Mouse (Mus musculus) hindbrain, embryonic 14.5 days (tissue): ENCODE data around the gene Adam22. TPM values are rescaled to one million over a fixed set of nuclear protein-coding genes. Genes with fewer than 3 reads are reported as not detected.
"Not testable (repeated sequence)": the region's sequence is repeated elsewhere in the genome, so short reads cannot be mapped to it uniquely, and the experiment has no call there.

ENCODE experiments used
- ATAC-seq: fragments of 200-750 bp; cut with Nextera tagmentation; 2 replicates; pipeline ENCODE4 v1.8.0; 2017; ENCODE audit warnings: moderate number of reproducible peaks, mild to moderate bottlenecking, moderate TSS enrichment, moderate library complexity; ENCODE audit not compliant: low FRiP score
- DNase-seq: peaks from one replicate; pipeline ENCODE4 v3.0.0-alpha.2; 2015; ENCODE audit warnings: low spot score
- H3K27ac ChIP-seq: fragments of 300-500 bp; sonication (generic); 2 replicates; pipeline ENCODE4 v1.5.1; 2014; ENCODE audit warnings: mild to moderate bottlenecking, moderate library complexity
- H3K27me3 ChIP-seq: fragments of 300-500 bp; sonication (generic); 2 replicates; pipeline ENCODE4 v1.6.1; 2014; ENCODE audit warnings: mild to moderate bottlenecking, low read length, mixed read lengths; ENCODE audit not compliant: control insufficient read depth, insufficient read depth
- H3K36me3 ChIP-seq: fragments of 300-500 bp; sonication (generic); replicated peaks from 2 replicates; pipeline ENCODE4 v1.6.1; 2014; ENCODE audit not compliant: control insufficient read depth, insufficient read depth
- H3K4me1 ChIP-seq: fragments of 300-500 bp; sonication (generic); replicated peaks from 2 replicates; pipeline ENCODE4 v1.6.1; 2014; ENCODE audit warnings: antibody characterized with exemption, low read length, mixed read lengths; ENCODE audit not compliant: control insufficient read depth, insufficient read depth
- H3K4me2 ChIP-seq: fragments of 300-500 bp; sonication (generic); replicated peaks from 2 replicates; pipeline ENCODE4 v1.6.1; 2014; ENCODE audit warnings: mild to moderate bottlenecking, moderate library complexity
- H3K4me3 ChIP-seq: fragments of 300-500 bp; sonication (generic); replicated peaks from 2 replicates; pipeline ENCODE4 v1.5.1; 2014; ENCODE audit warnings: mild to moderate bottlenecking, low read length
- H3K9ac ChIP-seq: fragments of 300-500 bp; sonication (generic); 2 replicates; pipeline ENCODE4 v1.6.1; 2014
- H3K9me3 ChIP-seq: fragments of 300-500 bp; sonication (generic); 2 replicates; pipeline ENCODE4 v1.6.1; 2016; ENCODE audit warnings: low read length; ENCODE audit not compliant: control insufficient read depth
- WGBS: fragments of 180-500 bp; shearing (Covaris S2); extraction: QIAGEN DNeasy Blood & Tissue Kit; methylation state at CpG from one replicate; pipeline ENCODE4 v1.1.7; 2014; 5-methylcytosine and 5-hydroxymethylcytosine counted together
- polyA plus RNA-seq: library from polyadenylated mRNA; unstranded; fragments of >200 nt; fragmentation: Nextera tagmentation; extraction: Ambion mirVana; gene quantifications from 2 replicates; pipeline ENCODE4 v1.2.1, GENCODE M21; 2014

The Adam22 gene
- polyA plus RNA-seq, 1 experiment from 2014 or later = 55.6 TPM

GRCm38 (mm10) chr5:8062469-8062868 lies 305.5 kb downstream of the Adam22 start:
- no peak for DNase-seq
- Histone ChIP-seq H3K27me3 (no peaks in the 10 kb centered on the region), H3K4me2 (no peak overlapping the region), H3K4me1 (peaks cover 9% of the 10 kb centered on the region), H3K36me3 (peaks cover 60% of the 10 kb centered on the region), H3K4me3 (no peak overlapping the region), H3K9me3 (no peaks in the 10 kb centered on the region), H3K9ac (no peak overlapping the region), H3K27ac (no peak overlapping the region)
- ATAC-seq = no peak
- 86% methylated on average over 2 of the region's 2 CpGs for WGBS

GRCm38 (mm10) chr5:8058056-8058455 lies 309.9 kb downstream of the Adam22 start:
- WGBS = 92% methylated on average over 7 of the region's 7 CpGs
- H3K9ac ChIP-seq = no peak overlapping the region

GRCm38 (mm10) chr5:8057018-8057323 lies 311.0 kb downstream of the Adam22 start:
- DNase-seq (no peak), ATAC-seq (no peak; the same call in 1 of the 2 replicates)
- H3K27me3 ChIP-seq = no peaks in the 10 kb centered on the region
- H3K9me3 ChIP-seq = no peaks in the 10 kb centered on the region
- H3K9ac ChIP-seq = peak overlapping the region; percentile 79
- peak overlapping the region; percentile 69 for H3K4me3 ChIP-seq
- H3K36me3 ChIP-seq = peaks cover 19% of the 10 kb centered on the region
- WGBS = 59% methylated on average over 5 of the region's 5 CpGs
- no peak overlapping the region for H3K27ac ChIP-seq
- H3K4me2 ChIP-seq = peak overlapping the region; percentile 52
- peaks cover 20% of the 10 kb centered on the region for H3K4me1 ChIP-seq

More at GRCm38 (mm10) chr5:8058056-8058455, 309.9 kb downstream of the Adam22 start:
- 0 out of 2 replicates have a peak overlapping the region, but pooled peaks have one; percentile 7 for H3K4me2 ChIP-seq
- no peak overlapping the region for H3K4me3 ChIP-seq
- H3K27ac ChIP-seq = no peak overlapping the region
- ATAC-seq = no peak
- DNase-seq = no peak
- H3K9me3 ChIP-seq = no peaks in the 10 kb centered on the region
- H3K36me3 ChIP-seq = peaks cover 19% of the 10 kb centered on the region
- peaks cover 20% of the 10 kb centered on the region for H3K4me1 ChIP-seq
- no peaks in the 10 kb centered on the region for H3K27me3 ChIP-seq

- no peaks in the 10 kb centered on the region for H3K9me3 ChIP-seq
- WGBS = under 1% methylated on average over 55 of the region's 60 CpGs
- H3K27ac ChIP-seq = peak overlapping the region; percentile 71
- peak overlapping the region; percentile 79 for H3K9ac ChIP-seq
- H3K27me3 ChIP-seq = no peaks in the 10 kb centered on the region
- peaks cover 20% of the 10 kb centered on the region for H3K4me1 ChIP-seq
- peaks cover 18% of the 10 kb centered on the region for H3K36me3 ChIP-seq
- peak; percentile 97 for ATAC-seq
- peak overlapping the region; percentile 69 for H3K4me3 ChIP-seq
- peak overlapping the region; percentile 52 for H3K4me2 ChIP-seq
- DNase-seq = peak; percentile 40
Measured at GRCm38 (mm10) chr5:8056141-8057017, 311.6 kb downstream of the Adam22 start.

- no peak for DNase-seq
- H3K9me3 ChIP-seq = no peaks in the 10 kb centered on the region
- no peaks in the 10 kb centered on the region for H3K27me3 ChIP-seq
- peak; percentile 26; the same call in 1 of the 2 replicates for ATAC-seq
- no peak overlapping the region for H3K27ac ChIP-seq
- H3K9ac ChIP-seq = peak overlapping the region; percentile 79
- peaks cover 14% of the 10 kb centered on the region for H3K36me3 ChIP-seq
- peak overlapping the region; percentile 69 for H3K4me3 ChIP-seq
- WGBS = 37% methylated on average over 8 of the region's 8 CpGs
- H3K4me1 ChIP-seq = peaks cover 20% of the 10 kb centered on the region
- peak overlapping the region; percentile 52 for H3K4me2 ChIP-seq
Measured at GRCm38 (mm10) chr5:8055721-8056129, 312.2 kb downstream of the Adam22 start.

- Histone ChIP-seq H3K27me3 (no peaks in the 10 kb centered on the region), H3K9ac (no peak overlapping the region), H3K4me1 (peaks cover 20% of the 10 kb centered on the region), H3K4me3 (no peak overlapping the region), H3K27ac (no peak overlapping the region), H3K36me3 (no peaks in the 10 kb centered on the region), H3K9me3 (no peaks in the 10 kb centered on the region), H3K4me2 (no peak overlapping the region)
- ATAC-seq (no peak), DNase-seq (no peak)
- 91% methylated on average over 4 of the region's 4 CpGs for WGBS
Measured at GRCm38 (mm10) chr5:8053827-8054226, 314.1 kb downstream of the Adam22 start.

- Histone ChIP-seq H3K4me2 (no peak within 1 kb of the TSS), H3K27ac (no peak within 1 kb of the TSS), H3K4me3 (no peak within 1 kb of the TSS), H3K9ac (no peak within 1 kb of the TSS), H3K4me1 (no peaks in the 10 kb centered on the region), H3K9me3 (no peaks in the 10 kb centered on the region), H3K27me3 (no peaks in the 10 kb centered on the region), H3K36me3 (no peaks in the 10 kb centered on the region)
- 89% methylated on average over 6 of the region's 6 CpGs for WGBS
- DNase-seq (no peak), ATAC-seq (no peak)
Measured at GRCm38 (mm10) chr5:8045855-8046254, 322.1 kb downstream of the Adam22 start, which contains the start of gene Sri. Gene Sri (plus strand): TSS chr5:8046078.

GRCm38 (mm10) chr5:8034596-8034995 lies 333.4 kb downstream of the Adam22 start:
- not testable (repeated sequence) for H3K4me3 ChIP-seq, DNase-seq, H3K4me2 ChIP-seq, H3K9ac ChIP-seq, ATAC-seq, H3K9me3 ChIP-seq, H3K27me3 ChIP-seq, H3K27ac ChIP-seq, H3K4me1 ChIP-seq, H3K36me3 ChIP-seq
- WGBS = 92% methylated on average over 6 of the region's 6 CpGs
